Mouse (Mus musculus) limb, embryonic 10.5 days (tissue): ENCODE results near the gene Pih1d1. TPM values are rescaled to one million over a fixed set of nuclear protein-coding genes. Genes with fewer than 3 reads are reported as not detected.
"Not testable (repeated sequence)": the region's sequence is repeated elsewhere in the genome, so short reads cannot be mapped to it uniquely, and the experiment has no call there.

Source experiments
- DNase-seq: peaks from one replicate; pipeline ENCODE4 v3.0.0-alpha.2; 2017; ENCODE audit warnings: low spot score
- H3K27ac ChIP-seq: fragments of 300-500 bp; sonication (generic); 2 replicates; pipeline ENCODE4 v1.5.1; 2016; ENCODE audit warnings: mild to moderate bottlenecking
- H3K27me3 ChIP-seq: fragments of 300-500 bp; sonication (generic); 2 replicates; pipeline ENCODE4 v1.6.1; 2016; ENCODE audit warnings: low read depth, mild to moderate bottlenecking; ENCODE audit not compliant: poor library complexity, severe bottlenecking
- H3K36me3 ChIP-seq: fragments of 300-500 bp; sonication (generic); 2 replicates; pipeline ENCODE4 v1.6.1; 2016; ENCODE audit warnings: mild to moderate bottlenecking, moderate library complexity
- H3K4me1 ChIP-seq: fragments of 300-500 bp; sonication (generic); 2 replicates; pipeline ENCODE4 v1.6.1; 2016
- H3K4me3 ChIP-seq: fragments of 300-500 bp; sonication (generic); 2 replicates; pipeline ENCODE4 v1.5.1; 2016; ENCODE audit warnings: mild to moderate bottlenecking, moderate library complexity
- H3K9me3 ChIP-seq: fragments of 300-500 bp; sonication (generic); replicated peaks from 2 replicates; pipeline ENCODE4 v1.6.1; 2016; ENCODE audit warnings: mild to moderate bottlenecking
- WGBS: fragments of 180-500 bp; shearing (Covaris S2); methylation state at CpG from one replicate; pipeline ENCODE4 v1.1.7; 2016; 5-methylcytosine and 5-hydroxymethylcytosine counted together
- polyA plus RNA-seq: library from polyadenylated mRNA; unstranded; fragments of >200 nt; fragmentation: Nextera tagmentation; extraction: Ambion mirVana; gene quantifications from 2 replicates; pipeline ENCODE4 v1.2.1, GENCODE M21; 2016

Pih1d1 gene
- polyA plus RNA-seq, 1 experiment from 2014 or later: 105 TPM

DNA sequence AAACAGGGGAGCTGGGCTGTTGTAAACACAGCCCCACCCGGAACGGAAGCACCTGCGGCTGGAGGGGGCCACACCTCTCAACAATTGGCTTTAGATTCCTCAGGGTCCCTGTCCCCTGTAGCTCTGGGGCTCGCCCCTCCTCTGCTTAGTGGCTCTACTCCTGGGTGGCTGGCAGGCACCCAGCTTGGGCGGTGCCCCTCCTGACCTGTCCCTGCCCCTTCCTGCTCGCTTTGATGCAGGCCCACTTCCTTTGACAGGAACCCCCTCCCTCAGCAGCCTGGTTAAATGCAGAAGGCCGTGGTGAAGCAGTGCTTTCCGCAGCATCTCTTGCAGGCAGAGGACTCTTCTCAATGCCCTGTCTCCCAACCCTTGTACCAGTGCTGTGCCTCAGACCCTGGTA lies 32.7 kb upstream of the Pih1d1 start:
- H3K9me3 ChIP-seq: no peaks in the 10 kb centered on the region
- peaks cover 75% of the 10 kb centered on the region for H3K36me3 ChIP-seq
- H3K27ac ChIP-seq: no peak overlapping the region
- H3K4me3 ChIP-seq: peak overlapping the region; percentile 18
- DNase-seq: no peak
- H3K4me1 ChIP-seq: peaks cover 43% of the 10 kb centered on the region
- no peaks in the 10 kb centered on the region for H3K27me3 ChIP-seq
- 73% methylated on average over 8 of the region's 8 CpGs for WGBS

DNA sequence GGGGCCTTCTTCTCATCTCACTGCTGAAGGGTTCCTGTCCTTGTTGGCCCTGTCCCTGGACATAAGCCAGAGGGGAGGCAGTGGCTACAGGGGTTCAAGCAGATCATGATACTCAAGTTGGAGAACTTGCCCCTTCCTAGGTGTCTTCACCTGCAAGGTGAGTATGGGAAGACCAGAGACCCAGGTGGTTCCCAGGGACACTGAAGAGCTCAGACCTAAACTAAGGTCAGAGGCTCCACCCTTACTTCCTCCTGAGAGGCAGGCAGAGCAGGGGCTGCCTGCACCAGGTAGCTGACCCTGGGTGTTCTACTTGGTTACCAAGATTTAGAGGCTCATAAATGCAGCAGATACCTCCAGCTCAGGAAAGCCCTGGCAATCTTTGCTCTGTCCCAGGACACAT lies 32.1 kb upstream of the Pih1d1 start:
- H3K27ac ChIP-seq: no peak overlapping the region
- no peaks in the 10 kb centered on the region for H3K9me3 ChIP-seq
- H3K4me3 ChIP-seq: peak overlapping the region; percentile 18
- peaks cover 48% of the 10 kb centered on the region for H3K4me1 ChIP-seq
- no peaks in the 10 kb centered on the region for H3K27me3 ChIP-seq
- DNase-seq: no peak
- H3K36me3 ChIP-seq: peaks cover 81% of the 10 kb centered on the region

DNA sequence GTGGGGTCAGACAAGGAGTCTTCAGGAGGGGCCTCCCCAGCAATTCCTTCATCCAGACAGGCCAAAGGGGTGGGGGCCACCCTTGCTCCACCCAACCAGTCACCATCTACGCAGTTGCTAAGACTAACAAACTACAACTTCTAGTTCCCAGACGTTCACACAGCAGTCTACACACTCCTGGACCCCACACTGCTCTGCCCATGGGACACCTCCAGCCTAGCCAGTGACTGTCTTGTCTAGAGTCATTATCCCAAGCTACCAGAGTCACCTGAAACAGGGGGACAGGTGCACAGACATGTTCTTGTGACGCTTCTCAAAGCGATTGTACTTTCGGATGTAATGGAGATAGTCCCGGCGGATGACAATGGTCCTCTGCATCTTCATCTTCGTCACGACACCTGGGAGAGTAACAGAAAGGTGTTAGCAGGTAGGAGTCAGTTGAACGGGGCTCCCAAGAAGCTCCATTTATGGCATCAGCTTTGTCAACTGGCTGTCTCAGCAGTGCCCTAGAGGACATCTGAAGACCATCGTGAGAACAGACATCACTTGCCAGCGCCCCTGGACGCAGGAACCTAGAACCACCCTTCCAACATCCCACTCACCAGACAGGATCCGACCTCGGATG lies 31.4 kb upstream of the Pih1d1 start:
- no peak for DNase-seq
- Histone ChIP-seq H3K27me3 (no peaks in the 10 kb centered on the region), H3K4me1 (peaks cover 53% of the 10 kb centered on the region), H3K36me3 (peaks cover 85% of the 10 kb centered on the region), H3K27ac (peak overlapping the region; percentile 95), H3K9me3 (no peaks in the 10 kb centered on the region), H3K4me3 (peak overlapping the region; percentile 84)
- 83% methylated on average over 15 of the region's 15 CpGs for WGBS

DNA sequence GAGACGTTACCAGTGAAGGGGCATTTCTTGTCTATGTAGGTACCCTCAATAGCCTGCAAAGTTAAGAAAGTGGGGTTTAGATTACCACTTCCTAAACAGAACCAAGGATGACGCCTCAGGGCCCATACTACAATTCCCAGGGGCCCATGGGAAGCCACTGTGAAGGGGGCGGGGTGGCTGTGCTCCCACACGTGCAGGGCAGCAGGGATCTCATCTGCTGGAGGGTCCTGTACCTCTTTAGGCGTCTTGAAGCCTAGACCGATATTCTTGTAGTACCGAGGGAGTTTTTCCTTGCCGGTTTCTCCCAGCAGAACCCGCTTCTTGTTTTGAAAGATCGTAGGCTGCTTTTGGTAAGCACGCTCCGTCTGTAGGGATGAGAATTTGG lies 30.9 kb upstream of the Pih1d1 start:
- Histone ChIP-seq H3K4me1 (peaks cover 53% of the 10 kb centered on the region), H3K27me3 (no peaks in the 10 kb centered on the region), H3K27ac (peak overlapping the region; percentile 95), H3K4me3 (peak overlapping the region; percentile 84), H3K9me3 (no peaks in the 10 kb centered on the region), H3K36me3 (peaks cover 84% of the 10 kb centered on the region)
- DNase-seq: no peak
- 22% methylated on average over 12 of the region's 12 CpGs for WGBS

DNA sequence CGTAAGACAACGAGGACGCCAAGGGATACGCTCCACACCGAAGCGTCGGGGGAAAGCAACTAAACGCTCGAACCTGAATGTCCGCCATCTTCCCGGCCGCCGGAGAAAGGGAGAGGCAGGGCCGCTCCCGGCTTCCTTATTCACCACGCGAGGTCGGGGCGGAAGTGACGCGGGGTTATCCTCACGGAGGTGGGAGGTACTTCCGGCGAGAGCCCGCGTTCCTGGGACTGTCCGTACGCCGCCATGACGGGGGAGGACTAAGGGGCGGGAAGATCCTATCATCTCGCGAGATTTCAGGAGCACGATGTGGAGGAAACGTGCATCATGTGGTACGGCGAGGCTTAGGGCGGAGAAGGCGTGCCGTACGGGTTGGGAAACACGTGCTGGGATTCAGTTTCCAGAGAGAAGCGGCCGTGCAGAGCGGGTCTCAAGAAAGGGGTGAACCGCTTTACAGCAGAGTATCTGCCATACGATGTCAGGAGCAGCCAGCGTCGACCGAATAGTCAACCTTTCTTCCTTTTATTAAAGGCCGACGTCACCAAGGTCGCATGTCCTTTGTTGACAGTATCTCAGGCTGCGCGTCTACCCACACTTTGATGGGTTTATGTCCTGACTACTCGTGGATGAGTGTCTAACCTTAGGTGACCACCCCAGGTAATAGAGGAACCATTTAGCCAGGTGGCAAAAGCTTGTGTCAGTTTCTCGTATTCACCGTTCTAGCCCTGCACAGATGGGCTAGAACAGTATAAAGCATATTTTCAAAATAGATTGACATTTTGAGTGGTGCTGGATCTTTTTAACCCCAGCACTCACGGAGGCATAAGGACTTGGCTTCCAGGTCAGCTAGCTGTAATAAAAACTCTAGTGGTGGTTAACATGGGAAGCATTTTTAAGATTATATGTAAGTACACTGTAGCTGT lies 29.6 kb upstream of the Pih1d1 start, which contains the start of gene Rps11:
TSS of gene Rps11 (minus strand) at position 216 of the 920 bp plus-strand sequence.
- WGBS: under 1% methylated on average over 59 of the region's 59 CpGs
- Histone ChIP-seq H3K4me1 (peaks cover 57% of the 10 kb centered on the region), H3K27me3 (no peaks in the 10 kb centered on the region), H3K36me3 (peaks cover 71% of the 10 kb centered on the region), H3K27ac (peak within 1 kb of the TSS; percentile 95), H3K9me3 (no peaks in the 10 kb centered on the region), H3K4me3 (peak within 1 kb of the TSS; percentile 84)
- DNase-seq: peak; percentile 99

DNA sequence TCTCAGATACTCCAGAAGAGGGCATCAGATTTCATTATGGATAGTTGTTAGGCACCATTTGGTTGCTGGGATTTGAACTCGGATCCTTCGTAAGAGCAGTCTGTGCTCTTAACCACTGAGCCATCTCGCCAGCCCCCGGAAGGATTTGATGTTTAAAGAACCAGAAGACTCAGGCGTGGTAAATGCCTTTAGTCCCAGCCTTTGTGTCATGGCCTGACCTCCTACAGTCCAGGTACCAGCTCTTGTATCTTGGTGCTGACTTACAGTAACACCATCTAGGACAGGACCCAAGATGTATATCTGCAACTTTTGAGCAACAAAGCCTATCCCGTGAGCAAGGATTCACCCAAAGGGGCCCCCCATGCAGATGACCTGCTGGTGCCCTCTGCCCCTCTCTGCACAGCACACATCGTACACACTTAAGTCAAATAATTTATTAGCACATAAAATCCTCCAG lies 28.9 kb upstream of the Pih1d1 start:
- H3K9me3 ChIP-seq: no peaks in the 10 kb centered on the region
- peak overlapping the region; percentile 95; the same call in 1 of the 2 replicates for H3K27ac ChIP-seq
- H3K36me3 ChIP-seq: peaks cover 64% of the 10 kb centered on the region
- DNase-seq: peak; percentile 68
- peaks cover 62% of the 10 kb centered on the region for H3K4me1 ChIP-seq
- 10% methylated on average over 7 of the region's 7 CpGs for WGBS
- H3K27me3 ChIP-seq: no peaks in the 10 kb centered on the region
- H3K4me3 ChIP-seq: peak overlapping the region; percentile 84

DNA sequence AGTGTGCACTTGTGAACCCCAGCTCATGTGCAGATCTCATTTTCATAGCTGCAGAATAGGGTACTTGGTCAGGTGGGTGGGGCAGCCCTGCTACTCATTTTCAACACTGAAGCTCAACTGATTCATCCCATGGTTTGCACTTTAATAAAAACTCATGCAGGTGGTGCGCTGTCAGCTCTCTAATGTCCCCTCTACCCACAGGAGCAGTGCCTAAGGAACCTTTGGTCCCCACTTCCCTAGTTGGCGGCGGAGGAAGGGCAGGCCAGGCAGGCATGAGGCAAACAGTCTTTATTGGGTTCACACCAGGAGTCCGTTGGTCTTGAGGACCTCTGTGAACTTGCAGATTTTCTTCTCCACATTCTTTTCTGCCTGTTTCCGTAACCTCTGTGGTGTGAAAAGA lies 28.5 kb upstream of the Pih1d1 start:
- 66% methylated on average over 5 of the region's 5 CpGs for WGBS
- H3K27ac ChIP-seq, H3K9me3 ChIP-seq, DNase-seq, H3K27me3 ChIP-seq: not testable (repeated sequence)
- H3K4me1 ChIP-seq: peaks cover 62% of the 10 kb centered on the region
- H3K4me3 ChIP-seq: peak overlapping the region; percentile 84
- H3K36me3 ChIP-seq: peaks cover 59% of the 10 kb centered on the region

DNA sequence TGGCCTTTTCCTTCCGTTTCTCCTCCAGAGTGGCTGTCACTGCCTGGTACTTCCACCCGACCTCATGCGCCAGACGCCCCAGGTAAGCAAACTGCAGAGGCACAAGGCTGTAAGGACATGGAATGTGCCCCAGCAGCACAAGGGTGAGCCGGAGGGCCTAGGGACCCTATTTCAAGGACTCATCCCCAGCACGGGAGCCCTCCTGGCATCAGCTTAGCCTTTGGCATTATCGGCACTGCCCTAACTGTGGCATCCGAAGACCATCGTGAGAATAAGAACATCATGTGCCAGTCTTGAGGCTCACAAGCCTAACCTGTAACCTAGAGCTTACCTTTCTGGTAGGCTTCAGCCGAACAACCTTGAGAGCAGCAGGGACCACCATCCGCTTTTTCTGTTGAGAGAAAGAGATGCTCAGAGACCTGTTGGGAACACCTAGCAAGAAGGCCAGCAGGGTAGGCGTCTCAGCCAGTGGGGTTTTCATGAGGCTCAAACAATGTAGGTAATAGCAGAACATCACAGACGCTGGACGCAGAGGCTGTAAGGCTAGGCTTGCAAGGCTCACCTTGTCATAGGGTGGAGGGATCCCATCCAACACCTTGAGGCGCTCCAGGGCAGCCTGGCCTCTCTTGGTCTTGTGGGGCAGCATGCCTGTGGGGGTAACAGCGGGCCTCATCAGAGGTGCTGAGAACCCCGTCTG lies 27.8 kb upstream of the Pih1d1 start:
- H3K4me1 ChIP-seq: peaks cover 59% of the 10 kb centered on the region

DNA sequence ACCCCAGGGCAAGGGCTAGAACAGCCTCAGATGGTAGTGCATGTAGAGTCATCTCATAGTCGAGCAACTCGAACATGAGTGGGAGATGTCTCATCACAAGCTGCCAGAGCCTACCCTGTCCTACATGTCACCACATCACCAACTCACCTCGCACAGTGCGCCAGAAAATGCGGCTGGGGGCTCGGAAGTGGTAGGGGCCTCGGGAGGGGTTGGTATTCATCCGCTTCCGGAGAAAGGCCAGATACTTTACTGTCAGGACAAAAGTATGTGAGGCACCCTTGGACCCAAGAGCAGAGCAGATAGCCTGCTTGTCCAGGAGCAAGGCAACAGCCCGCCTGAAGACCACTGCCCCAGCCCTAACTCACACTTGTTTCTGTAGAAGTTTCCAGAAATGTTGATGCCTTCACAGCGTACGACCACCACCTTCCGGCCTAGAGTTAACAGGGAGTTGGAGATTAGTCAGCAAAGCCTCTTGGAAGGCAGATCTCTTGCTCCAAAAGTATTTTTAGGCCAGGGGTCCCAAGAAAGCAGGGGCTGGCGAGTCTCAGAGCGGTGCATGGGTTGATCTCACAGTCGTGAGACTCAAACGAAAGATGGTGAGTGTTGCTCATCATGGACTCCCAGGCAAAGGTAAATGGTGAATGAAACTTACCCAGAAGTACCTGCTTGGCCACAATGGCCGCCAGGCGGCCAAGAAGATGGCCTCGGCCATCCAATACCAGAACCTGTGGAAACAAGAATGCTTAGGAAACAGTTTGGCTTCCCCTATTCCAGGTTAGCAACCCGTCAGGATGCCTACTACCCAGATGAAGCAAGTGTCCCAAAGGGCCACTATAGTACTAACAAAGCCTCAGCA lies 27.0 kb upstream of the Pih1d1 start:
- Histone ChIP-seq H3K36me3 (peaks cover 45% of the 10 kb centered on the region), H3K4me3 (peak overlapping the region; percentile 75), H3K27ac (peak overlapping the region; percentile 97), H3K4me1 (peaks cover 51% of the 10 kb centered on the region), H3K27me3 (no peaks in the 10 kb centered on the region), H3K9me3 (no peaks in the 10 kb centered on the region)
- WGBS: 48% methylated on average over 21 of the region's 21 CpGs
- no peak for DNase-seq

More for the DNA sequence above, 27.8 kb upstream of the Pih1d1 start:
- H3K27me3 ChIP-seq: no peaks in the 10 kb centered on the region
- H3K27ac ChIP-seq: peak overlapping the region; percentile 97
- peak overlapping the region; percentile 75 for H3K4me3 ChIP-seq
- no peaks in the 10 kb centered on the region for H3K9me3 ChIP-seq
- 79% methylated on average over 17 of the region's 17 CpGs for WGBS
- no peak for DNase-seq
- H3K36me3 ChIP-seq: peaks cover 53% of the 10 kb centered on the region

DNA sequence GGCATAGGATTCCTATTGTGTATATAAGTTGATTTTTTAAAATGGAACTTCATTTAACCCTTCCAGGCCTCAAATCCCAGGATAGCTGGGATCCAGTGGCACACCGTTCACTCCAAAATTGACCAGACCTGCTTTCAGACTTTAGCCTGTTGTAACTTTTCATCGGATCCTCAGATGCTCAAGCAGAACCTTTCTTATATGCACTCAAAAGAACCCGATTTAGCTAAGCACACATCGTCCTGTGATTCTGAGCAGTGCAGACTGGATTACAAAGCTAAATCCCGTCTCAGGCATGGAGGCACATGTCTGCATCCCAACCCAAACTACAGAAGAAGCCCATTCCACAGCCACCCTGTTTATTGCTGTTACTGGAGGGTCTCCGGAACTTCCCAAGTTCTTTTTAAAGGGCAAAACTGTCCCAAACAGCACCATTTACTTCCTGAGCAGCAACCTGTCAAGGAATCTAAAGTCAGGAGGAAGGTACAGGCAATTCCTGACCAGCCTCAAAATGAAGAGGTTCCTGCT lies 26.3 kb upstream of the Pih1d1 start:
- Histone ChIP-seq H3K27me3 (no peaks in the 10 kb centered on the region), H3K4me3 (peak overlapping the region; percentile 75), H3K27ac (peak overlapping the region; percentile 97), H3K36me3 (peaks cover 38% of the 10 kb centered on the region), H3K9me3 (no peaks in the 10 kb centered on the region), H3K4me1 (peaks cover 45% of the 10 kb centered on the region)
- WGBS: 1% methylated on average over 6 of the region's 6 CpGs
- no peak for DNase-seq

DNA sequence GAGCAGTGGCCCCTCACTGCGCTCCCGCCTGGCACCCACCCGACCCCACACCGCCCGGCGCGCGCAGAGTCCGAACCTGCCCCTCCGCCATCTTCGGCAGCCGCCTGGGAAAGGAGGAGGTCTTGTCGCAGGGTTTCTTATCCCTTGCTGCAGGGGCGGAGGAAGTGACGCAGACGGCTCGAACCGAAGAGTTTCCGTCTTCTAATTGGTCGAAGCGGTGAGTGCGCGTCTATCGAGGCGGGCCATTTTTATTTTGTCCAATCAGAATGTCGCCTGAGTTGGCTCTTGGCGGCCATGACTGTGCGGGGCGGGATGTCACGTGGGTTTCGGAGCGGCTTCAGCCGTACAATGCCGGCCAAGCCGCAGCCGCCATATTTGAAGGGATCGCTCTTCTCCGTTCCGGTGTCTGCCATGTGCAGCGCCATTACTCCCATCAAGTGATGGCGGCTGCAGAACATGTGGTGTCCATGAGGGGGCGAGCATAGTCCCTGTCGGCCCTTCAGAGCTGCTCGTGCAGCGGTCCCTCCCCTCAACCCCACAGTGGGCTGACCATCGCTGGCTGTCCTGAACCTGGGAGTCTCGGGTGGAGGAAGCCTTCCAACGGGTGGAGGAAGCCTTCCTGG lies 25.4 kb upstream of the Pih1d1 start, which contains the start of gene Rpl13a:
TSS of gene Rpl13a (minus strand) at position 138 of the 623 bp plus-strand sequence.
- under 1% methylated on average over 48 of the region's 48 CpGs for WGBS
- H3K4me1 ChIP-seq: peaks cover 39% of the 10 kb centered on the region
- no peaks in the 10 kb centered on the region for H3K27me3 ChIP-seq
- H3K36me3 ChIP-seq: peaks cover 32% of the 10 kb centered on the region
- peak within 1 kb of the TSS; percentile 75 for H3K4me3 ChIP-seq
- H3K9me3 ChIP-seq: no peaks in the 10 kb centered on the region
- DNase-seq: peak; percentile 95
- peak within 1 kb of the TSS; percentile 97 for H3K27ac ChIP-seq
